Mouse (Mus musculus) adrenal gland, postnatal 25 days (tissue): ENCODE measurements around the gene Paqr7. TPM values are rescaled to one million over a fixed set of nuclear protein-coding genes. Genes with fewer than 3 reads are reported as not detected.
"Not testable (repeated sequence)": the region's sequence is repeated elsewhere in the genome, so short reads cannot be mapped to it uniquely, and the experiment has no call there.

ENCODE experiments used
- DNase-seq: peaks from one replicate; pipeline ENCODE4 v3.0.0; 2021; ENCODE audit warnings: mixed read lengths
- total RNA-seq: library from RNA; stranded (reverse); gene quantifications from 2 replicates; pipeline ENCODE4 v1.2.3, GENCODE M21; 2021

Gene Paqr7
- total RNA-seq, 1 experiment from 2014 or later, result 63.1 TPM

DNA sequence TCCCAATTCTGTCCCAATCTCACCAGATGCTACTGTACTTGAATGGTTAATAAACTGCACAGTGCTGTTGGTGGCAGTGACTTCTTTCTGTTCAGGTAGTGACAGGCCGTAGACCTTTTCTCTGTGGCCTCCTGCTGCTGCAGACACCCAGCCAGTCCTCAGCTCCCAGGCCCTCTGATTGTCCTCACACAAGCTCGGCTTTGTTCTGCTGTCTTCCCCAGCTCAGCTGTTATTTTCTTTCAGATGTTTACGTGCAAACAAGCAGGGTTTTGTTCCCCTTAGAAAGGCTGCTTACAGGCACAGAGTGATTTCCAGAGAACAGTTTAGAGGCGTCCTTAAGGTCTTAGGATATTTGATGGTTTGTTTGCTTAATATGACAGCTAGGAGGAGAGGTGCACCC lies 22.7 kb upstream of the Paqr7 start:
- no peak for DNase-seq

DNA sequence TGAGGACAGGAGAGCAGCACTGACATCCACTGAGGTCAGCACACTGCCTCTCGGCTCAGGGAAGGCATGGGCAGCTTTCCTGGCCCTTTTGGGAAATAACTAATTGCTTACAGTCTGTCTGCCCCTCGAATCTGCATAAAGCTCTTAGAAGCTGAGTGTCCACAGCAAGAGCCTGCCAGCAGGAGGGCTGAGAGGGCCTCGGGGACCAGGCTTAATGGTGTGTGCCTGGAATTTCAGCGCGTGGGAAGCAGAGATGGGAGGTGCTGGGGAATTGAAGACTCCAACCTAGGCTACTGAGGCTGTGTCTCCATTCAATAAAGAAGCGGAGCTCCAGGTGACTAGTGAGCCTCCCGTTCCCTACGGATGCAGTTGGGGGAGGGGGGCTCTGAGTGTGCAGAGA lies 22.3 kb upstream of the Paqr7 start:
- DNase-seq, result no peak

DNA sequence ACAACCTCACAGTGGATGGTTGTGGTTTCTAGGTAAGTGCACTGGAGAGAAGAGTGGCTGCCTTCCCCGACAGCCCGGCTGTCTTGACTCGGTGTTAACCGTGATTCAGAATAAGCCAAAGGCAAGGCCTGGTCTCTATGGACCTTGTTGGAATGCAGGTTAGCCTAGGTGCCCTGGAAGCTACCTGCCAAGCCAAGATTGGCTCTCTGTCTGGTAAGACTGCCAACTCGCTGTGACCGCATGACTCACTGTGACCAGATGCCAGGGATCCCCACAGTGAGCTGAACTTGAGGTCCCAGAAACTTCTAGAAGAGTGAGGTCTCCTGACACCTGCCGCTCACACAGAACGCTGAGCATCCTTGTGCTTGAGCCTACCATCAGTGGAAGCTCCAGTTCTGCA lies 19.6 kb upstream of the Paqr7 start:
- no peak for DNase-seq

DNA sequence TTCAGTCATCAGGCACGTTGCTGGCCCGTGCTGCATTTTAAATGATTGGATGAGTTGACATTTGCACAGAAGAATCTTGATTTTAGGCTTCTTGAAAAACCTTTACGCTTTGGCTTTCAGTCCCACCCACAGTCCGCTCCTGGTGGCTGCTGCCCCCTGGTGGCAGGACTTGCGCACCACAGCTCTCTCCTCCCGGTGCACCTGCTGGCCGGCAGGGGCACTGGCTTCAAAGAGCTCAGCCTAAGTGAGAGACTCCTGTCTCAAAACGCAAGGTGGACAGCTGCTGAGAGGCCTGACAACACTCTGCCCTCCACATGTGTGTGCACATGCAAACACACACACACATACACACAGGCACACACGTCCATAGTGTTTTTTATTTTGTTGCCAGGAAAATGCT lies 18.5 kb upstream of the Paqr7 start:
- peak; percentile 95 for DNase-seq

DNA sequence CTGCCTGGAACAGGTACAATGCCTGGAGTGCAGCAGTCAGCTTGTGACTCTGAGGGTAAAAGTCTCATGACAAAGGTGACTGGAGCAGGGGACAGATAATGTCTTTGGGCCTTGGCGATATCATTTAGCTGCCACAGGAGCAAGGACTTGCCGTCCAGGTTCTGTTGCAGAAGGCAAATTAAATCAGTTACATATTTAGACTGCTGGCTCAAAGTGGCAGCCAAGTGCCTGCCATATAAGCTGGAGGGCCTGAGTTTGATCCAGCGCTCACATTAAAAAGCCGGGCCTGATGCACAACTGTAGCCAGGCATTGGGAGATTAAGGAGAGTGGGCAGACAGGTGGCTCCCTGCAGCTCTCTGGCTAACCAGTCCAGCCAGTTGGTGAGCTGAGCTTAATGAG lies 16.7 kb upstream of the Paqr7 start:
- no peak for DNase-seq

DNA sequence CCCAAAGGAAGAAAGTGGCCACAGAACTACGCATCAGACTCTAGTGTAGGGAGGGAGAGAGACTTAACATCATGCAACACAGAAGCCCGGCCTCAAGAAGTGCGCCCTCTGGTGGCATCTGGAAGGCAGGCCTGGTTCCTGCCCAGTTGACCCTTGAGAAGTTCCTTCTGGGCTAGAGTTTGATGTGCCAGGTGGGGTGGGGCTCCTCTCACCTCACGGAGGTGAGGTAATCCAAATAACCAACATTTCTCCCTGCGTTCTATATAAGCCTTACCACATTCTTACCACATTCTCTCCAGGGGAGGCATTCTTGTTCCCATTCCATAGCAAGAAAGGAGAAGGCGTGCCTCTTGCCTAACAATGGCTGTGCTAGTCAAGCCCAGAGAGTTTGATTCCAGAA lies 15.6 kb upstream of the Paqr7 start:
- peak; percentile 81 for DNase-seq

DNA sequence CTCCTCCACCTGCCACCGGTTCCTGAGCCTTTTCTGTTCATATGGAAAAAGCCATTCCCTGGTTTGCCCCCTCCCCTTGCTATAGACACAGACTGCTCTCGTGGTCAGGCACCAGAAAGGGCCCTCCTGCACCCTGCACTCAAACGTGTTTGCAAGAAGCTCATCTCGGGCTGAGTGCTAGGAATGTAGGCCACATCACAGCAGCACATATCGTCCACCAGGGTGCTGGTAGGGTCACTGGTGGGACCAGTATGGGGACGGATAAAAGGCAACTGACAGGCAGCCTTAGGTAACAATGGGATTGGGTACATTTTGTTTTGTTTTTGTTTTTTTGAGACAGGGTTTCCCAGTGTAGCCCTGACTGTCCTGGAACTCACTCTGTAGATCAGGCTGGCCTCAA lies 15.2 kb upstream of the Paqr7 start:
- no peak for DNase-seq

DNA sequence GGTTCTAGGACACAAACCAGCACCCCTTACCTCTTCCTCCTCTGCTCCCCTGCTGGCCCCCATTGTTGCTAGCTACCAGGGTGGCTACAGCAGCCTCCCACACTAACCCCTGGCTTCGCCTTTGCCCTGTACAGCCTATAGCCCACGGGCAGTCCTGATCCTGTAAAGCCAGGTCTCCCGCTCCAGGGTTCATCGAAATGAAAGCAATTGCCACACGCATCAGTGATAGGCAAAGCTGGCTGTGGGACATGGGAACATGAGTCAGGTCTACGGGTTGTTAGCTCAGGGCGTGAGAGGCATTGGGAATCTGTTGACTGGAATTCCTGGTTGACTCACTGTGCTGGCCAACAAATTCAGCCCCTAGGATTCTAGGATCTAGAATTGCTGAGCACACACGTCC lies 14.1 kb upstream of the Paqr7 start:
- DNase-seq, result no peak

DNA sequence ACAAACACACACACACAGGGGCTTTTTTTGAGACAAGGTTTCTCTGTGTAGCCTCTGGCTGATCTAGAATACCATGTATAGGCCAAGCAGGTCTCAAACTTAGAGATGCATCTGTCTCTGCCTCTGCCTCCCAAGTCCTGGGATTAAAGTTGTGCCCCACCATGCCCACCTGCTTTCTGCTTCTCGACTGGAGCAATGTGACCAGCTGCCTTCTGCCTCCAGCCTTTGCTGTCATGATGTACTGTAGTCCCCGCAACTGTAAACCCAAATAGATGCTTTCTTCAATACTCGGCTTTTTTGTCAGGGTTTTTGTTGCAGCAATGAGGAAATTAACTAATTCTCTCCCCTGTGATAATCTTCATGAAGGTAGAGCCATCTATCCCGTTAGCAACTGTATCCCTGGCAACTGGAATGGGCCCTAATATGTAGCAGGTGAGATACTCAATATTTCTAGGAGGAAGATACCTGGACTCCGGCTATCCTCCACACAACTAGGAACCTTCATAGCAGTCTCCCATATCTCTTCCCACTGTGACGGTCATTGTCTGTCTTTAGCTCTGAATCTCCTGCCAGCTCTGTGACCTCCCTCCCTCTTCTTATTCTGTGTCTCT lies 13.3 kb upstream of the Paqr7 start:
- no peak for DNase-seq

DNA sequence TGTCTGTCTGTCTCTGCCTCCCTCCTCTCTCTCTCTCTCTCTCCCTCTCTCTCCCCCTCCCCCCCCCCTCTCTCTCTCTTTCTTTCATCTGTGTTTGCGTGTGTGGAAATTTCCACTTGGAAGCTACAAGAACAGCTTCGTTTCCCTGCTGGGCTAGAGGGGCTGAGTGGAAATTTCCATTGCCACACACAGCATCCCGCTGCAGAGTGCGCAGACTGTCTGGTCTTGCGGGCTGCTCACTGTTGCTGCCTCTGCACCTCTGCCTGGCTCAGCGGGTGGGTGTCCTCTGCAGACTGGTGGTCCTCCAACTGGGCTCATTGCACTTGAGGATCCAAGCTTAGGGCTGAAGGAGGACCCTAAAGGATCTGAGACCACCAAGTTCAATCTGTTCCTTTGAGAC lies 12.8 kb upstream of the Paqr7 start:
- DNase-seq, result peak; percentile 46

DNA sequence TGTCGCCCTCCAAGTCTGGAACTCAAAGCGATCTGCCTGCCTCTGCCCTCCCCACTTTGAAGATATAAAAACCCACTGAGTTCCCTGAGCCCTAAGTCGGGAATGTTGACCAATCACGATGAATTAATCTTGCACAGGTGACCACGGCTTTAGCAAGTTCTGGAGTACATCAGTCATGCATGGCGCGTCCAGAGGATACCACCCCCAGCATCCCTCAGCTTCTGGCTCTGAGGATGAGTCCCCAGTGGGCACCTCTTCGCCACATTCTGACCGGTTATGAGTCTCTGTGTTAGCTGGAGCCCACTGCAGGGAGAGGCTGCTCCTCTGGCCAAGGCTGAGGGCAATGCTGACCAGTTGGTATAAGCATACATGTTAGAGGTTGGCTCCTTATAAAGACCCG lies 12.3 kb upstream of the Paqr7 start:
- DNase-seq, result no peak

DNA sequence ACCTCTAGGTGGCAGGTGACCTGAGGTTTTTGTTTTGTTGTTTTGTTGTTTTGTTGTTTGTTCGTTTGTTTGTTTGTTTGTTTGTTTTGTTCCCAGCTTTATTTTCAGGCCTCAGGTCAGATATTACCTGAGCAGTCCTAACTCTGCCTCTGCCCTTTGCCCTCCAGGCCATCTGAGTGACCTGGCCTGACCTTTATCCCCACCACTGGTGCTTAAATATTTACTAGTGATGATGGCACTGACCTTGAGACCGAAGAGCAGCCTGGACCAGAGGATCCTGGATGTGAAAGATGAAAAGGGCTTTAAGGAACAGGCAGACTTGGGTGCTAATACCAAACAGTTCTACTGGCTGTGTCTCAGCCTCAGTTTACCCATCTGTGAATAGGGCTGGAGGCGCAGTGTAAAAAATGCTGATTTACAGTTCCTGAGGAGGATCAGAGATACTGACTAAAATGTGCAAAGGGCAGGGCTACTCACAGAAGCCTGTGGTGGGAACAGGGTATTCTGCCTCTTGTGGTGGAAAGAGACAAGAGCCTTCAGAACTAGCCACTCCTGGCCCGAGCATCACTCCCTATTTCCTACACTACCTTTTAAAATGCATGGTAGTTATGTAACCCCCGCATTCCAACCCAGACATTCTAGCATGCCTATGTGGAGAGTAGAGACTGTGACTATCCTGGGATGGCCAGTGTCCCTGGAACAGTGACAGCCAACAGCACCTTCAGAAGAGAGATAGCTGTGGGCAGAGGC lies 11.2 kb upstream of the Paqr7 start:
- no peak for DNase-seq

DNA sequence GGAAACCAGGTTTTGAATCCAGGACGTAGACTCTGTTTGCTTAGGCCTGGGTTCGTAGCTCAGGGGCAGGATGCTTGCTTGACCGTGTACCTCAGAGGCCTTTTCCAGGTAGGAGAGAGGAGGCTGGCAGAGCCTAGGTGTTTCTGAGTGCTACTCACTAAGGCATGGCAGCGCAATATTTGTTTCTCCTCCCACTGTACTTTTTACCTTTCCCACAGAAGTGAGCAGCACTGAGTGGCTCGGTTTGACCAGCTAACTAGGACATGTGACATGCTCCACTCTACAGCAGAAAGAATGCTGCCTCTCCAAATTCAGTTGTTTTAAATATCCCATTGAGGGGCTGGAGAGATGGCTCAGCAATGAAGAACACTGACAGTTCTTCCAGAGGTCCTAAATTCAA lies 8.3 kb upstream of the Paqr7 start:
- DNase-seq, result no peak

DNA sequence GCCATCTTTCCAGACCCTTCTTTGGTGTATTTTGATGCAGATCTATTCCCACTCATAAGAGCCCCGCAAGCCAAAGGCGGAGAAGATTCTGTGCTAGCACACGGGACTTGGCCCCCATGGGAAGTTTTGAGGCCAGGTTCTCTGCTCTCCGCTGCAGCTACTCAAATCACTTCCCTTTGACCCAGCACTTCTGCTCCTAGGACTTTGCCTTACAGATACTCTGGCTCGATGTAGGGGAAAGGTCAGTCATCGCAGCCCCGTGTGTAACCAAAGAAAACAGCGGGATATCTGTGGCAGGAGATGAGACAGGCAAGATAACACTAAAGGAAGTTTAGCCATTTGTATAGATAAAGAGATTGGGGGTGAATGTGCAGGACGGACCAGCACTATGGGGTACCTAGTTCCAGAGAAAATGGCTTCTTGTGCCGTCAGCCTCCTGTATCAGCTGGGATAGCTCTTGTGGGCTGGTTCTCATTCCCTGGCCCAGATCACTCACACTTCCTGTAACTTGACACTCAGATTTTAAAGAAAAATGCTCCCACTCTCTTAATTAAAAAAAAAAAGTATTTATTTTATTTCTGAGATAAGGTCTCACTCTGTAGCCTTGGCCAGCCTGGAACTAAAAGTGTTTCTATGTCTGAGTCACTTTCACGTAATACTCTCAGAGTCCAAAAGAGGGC lies 6.4 kb upstream of the Paqr7 start:
- no peak for DNase-seq

DNA sequence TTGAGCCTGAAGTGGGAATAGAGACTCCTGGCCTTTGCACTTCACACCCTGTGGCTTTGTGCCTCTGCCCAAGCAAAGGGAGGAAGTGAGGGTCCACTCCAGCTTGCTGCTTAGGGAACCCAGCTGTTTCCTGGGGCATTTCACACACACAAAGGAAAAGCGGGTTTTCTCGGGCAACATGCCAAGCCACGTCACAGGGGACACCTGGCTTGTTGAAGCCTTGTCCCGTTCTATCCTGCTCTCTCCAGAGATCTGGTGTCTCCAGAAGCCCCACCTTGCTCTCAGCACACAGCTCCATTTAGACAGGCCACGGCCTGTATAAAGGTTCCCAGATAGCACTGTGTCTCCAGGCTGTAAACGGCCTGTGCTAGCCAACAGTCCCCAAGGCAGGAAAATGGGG lies 4.8 kb upstream of the Paqr7 start:
- no peak for DNase-seq

DNA sequence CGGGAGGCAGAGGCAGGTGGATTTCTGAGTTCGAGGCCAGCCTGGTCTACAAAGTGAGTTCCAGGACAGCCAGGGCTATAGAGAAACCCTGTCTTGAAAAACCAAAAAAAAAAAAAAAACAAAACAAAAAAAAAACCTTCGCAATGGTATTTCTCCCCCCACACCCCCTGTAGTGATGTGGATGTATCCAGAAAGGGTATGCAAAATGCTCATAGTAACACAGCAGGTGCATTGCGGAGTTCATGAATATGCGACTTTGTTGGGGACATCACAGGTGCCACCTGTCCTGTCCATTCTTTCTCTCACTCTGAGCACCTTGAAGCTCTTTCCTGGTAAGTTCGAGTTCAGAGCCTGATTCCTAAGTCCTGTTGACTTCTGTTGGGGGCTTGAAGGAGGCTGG lies 2.3 kb upstream of the Paqr7 start:
- DNase-seq, result not testable (repeated sequence)

DNA sequence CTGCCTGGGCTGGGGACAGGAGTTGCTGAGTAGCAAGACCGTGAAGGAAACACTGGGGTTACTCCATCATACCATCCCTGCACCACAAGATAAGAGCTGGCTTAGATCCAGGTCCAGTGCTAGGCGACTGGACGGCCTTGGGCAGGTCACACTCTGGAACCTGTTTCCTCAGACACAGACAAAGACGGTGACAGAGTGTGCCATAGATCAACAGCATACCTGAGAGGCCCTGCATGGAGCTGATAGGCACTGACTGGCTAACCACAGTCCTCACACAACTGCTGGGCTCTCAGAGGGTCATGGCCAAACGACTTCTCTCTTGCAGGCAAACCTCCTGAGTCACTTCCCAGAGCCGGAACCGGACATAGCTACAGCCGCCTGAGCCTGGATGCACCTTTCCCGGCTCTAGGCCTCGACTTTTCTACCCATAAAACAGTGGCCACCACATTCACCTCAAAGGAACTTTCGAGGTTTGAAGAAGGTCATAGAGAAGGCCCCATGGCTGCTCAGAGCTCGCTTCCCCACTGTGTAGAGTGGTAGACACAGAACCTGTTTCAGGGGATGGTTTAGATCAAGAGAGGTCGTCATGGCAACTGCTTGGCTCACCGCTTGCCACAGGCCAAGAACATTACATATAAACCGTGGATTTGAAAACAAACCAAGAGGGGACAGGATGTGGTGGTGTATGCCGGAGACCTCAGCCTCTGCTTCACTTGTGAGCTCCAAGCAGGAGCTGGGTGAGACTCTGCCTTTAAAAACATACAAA lies 1.5 kb upstream of the Paqr7 start:
- DNase-seq, result peak; percentile 50

DNA sequence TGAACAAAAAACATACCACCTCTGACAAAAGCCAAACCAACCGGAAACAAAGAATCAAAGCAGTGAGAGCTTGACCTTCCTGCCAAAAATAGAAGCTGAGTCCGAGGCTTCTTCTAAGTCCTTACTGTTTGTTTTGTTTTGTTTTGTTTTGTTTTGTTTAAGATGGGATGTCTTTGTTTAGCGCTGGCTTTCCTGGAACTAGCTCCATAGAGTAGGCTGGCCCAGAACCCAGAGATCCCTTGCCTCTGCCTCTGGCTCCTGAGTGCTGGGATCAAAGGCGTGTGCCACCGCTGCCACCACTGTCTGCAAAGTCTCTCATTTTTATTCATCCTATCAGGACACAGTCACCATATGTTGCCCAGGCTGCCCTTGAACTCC lies 962 bp upstream of the Paqr7 start:
- DNase-seq, result no peak

DNA sequence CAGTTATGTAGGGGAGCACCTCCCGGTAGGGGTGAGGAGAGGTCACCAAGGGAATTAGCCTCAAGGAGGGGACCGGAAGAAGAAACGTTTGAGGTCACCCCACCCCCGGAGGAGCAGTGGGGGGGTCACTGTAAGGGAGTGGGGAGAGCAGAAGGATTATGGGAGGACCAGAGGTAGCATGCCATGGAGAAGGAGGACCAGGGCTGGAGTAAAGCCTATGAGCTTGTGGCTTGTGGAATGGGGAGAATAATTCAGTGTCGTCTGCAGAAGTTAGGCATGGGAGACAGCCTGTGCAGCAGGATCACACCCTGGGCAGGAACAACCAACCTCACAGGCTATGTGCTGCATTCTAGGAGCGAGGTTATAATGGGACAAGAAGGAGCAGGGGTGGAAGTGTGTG lies 726 bp downstream of the Paqr7 start:
- no peak for DNase-seq

DNA sequence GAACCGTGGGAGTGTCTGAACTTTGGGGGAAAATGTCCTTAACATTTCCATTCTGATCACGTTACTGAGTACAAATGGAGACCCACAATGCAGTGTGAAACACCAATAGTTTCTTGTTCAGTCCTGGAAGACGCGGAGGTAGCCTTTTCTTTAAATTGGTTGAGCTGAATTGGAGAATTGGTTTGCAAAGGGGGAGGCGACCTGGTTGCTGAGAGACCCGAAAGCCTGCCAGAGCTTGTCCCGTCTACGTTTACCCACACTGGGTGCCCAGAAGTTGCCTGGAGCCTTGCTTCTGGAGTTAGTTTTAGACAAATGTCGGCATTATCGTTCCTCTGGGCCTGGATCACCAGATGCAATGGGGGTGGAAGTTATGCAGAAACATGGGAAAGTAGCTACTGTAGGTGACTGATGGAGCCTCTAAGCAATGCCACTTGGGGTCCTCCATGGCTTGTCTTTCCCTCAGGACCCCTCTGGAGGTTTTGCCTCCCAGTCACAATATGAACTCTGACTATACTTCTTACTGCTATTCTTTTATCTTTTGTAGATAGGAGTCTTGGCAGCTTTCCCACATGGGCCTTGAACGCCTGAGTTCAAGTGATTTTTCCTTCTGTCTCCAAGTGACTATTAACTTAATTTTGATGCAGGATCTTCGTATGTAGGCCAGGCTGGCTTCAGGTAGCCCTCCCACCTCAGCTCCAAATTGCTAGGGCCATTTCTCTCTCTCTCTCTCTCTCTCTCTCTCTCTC lies 1.7 kb downstream of the Paqr7 start:
- peak; percentile 55 for DNase-seq

DNA sequence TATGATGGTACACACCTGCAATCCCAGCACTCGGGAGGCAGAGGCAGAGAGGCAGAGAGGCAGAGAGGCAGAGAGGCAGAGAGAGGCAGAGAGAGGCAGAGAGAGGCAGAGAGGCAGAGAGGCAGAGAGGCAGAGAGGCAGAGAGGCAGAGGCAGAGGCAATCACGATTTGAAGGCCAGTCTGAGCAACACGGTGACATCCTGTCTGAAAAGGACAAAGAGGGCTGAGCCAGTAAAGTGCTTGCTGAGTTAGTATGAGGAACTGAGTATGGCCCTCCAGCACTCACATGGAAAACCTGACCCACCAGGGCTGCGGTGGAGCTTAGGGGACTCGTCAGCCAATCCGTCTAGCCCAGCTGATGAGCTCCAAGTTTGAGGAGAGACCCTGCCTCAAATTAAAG lies 2.5 kb downstream of the Paqr7 start:
- DNase-seq, result not testable (repeated sequence)

DNA sequence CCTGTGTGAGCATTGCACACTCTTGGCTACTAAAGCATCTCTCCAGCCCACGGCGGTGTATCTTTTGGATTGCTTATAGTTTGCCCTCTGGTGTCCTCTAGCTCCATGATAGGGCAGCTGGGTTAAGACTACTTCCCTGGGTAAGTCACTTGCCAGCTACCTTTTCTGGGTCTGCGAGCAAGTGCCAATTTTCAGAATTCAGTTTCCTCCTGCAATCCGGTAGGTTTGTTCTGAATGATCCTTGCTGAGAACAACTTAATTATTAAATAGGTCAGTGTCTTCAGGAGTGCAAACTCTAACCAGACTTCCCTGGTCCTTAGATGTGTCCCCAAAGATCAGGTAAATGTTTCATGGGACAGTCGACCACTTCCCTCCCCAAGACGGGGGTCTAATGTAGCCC lies 4.6 kb downstream of the Paqr7 start:
- no peak for DNase-seq
